Mouse (Mus musculus) embryonic facial prominence, embryonic 14.5 days (tissue): ENCODE data around the gene Hist1h2ah. TPM values are rescaled to one million over a fixed set of nuclear protein-coding genes. Genes with fewer than 3 reads are reported as not detected.

ENCODE experiments used
- ATAC-seq: fragments of 200-750 bp; cut with Nextera tagmentation; 2 replicates; pipeline ENCODE4 v1.8.0; 2017; ENCODE audit warnings: low read depth, moderate number of reproducible peaks, moderate TSS enrichment
- DNase-seq: peaks from one replicate; pipeline ENCODE4 v3.0.0-alpha.2; 2015; ENCODE audit warnings: low spot score
- H3K27ac ChIP-seq: fragments of 300-500 bp; sonication (generic); replicated peaks from 2 replicates; pipeline ENCODE4 v1.5.1; 2014; ENCODE audit warnings: low read depth, mild to moderate bottlenecking, low read length, moderate library complexity
- H3K27me3 ChIP-seq: fragments of 300-500 bp; sonication (generic); replicated peaks from 2 replicates; pipeline ENCODE4 v1.6.1; 2014; ENCODE audit warnings: low read length; ENCODE audit not compliant: control insufficient read depth, insufficient read depth
- H3K36me3 ChIP-seq: fragments of 300-500 bp; sonication (generic); 2 replicates; pipeline ENCODE4 v1.6.1; 2014; ENCODE audit warnings: low read length, mixed read lengths; ENCODE audit not compliant: control insufficient read depth, insufficient read depth
- H3K4me1 ChIP-seq: fragments of 300-500 bp; sonication (generic); 2 replicates; pipeline ENCODE4 v1.6.1; 2014; ENCODE audit warnings: antibody characterized with exemption, low read length; ENCODE audit not compliant: control insufficient read depth, insufficient read depth
- H3K4me2 ChIP-seq: fragments of 300-500 bp; sonication (generic); 2 replicates; pipeline ENCODE4 v1.6.1; 2014; ENCODE audit warnings: low read depth, mild to moderate bottlenecking, low read length, moderate library complexity, mixed read lengths
- H3K4me3 ChIP-seq: fragments of 300-500 bp; sonication (generic); 2 replicates; pipeline ENCODE4 v1.5.1; 2014; ENCODE audit warnings: low read depth, mild to moderate bottlenecking, low read length
- H3K9ac ChIP-seq: fragments of 300-500 bp; sonication (generic); 2 replicates; pipeline ENCODE4 v1.6.1; 2014; ENCODE audit warnings: low read depth, mild to moderate bottlenecking, low read length, moderate library complexity, mixed read lengths
- H3K9me3 ChIP-seq: fragments of 300-500 bp; sonication (generic); 2 replicates; pipeline ENCODE4 v1.6.1; 2016; ENCODE audit warnings: low read length; ENCODE audit not compliant: control insufficient read depth
- WGBS: fragments of 180-500 bp; shearing (Covaris S2); extraction: QIAGEN DNeasy Blood & Tissue Kit; methylation state at CpG from one replicate; pipeline ENCODE4 v1.1.7; 2014; 5-methylcytosine and 5-hydroxymethylcytosine counted together
- polyA plus RNA-seq: library from polyadenylated mRNA; unstranded; fragments of >200 nt; fragmentation: Nextera tagmentation; extraction: Ambion mirVana; gene quantifications from 2 replicates; pipeline ENCODE4 v1.2.1, GENCODE M21; 2014

Hist1h2ah gene
- polyA plus RNA-seq, 1 experiment from 2014 or later: 13.1 TPM

DNA sequence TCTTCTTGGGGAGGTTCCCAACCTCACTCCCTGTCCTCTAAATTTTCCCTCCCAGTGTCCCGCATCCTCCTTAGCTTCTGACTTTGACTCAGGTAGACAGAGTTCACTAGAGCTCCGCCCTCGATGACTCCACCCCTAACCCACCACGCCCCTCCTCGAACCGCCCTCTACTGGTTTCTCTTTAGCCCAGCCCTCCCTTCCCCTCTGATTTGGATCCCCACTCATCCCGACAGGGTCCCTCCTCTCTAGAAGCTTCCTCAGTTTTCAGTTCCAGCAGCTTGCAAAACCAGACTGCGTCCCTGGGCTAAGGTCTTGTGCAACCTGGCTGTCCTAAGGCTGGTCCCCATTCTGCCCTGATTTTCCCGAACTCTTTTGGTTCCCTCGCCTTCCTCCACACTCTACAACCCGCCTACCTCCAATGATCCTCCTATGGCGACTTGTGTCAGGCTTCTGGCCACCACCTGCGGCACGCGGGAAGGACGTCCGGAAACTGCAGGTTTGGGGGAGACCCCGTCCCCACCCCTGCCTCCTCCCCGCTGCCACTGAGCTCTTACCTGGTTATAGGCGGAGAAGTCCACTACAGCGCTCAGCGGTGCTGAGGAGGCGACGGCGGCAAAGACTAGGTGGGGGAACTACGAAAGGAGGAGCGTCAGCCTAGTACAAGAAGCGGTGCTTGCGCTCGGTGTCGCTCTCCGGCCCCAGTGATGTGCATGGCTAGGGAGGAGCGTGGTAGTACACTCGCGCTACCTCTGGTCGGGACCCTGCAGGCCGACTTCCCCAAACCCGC lies 28.8 kb downstream of the Hist1h2ah start:
- Histone ChIP-seq H3K9me3 (no peaks in the 10 kb centered on the region), H3K4me2 (peak overlapping the region; percentile 92), H3K4me1 (peaks cover 5% of the 10 kb centered on the region), H3K27me3 (peaks cover 97% of the 10 kb centered on the region), H3K27ac (no peak overlapping the region), H3K4me3 (peak overlapping the region; percentile 54), H3K9ac (peak overlapping the region; percentile 57), H3K36me3 (no peaks in the 10 kb centered on the region)
- under 1% methylated on average over 38 of the region's 38 CpGs for WGBS
- peak; percentile 92 for ATAC-seq
- peak; percentile 79 for DNase-seq

- Histone ChIP-seq H3K27me3 (peaks cover 100% of the 10 kb centered on the region), H3K9ac (peak overlapping the region; percentile 57), H3K4me1 (peaks cover 5% of the 10 kb centered on the region), H3K4me2 (peak overlapping the region; percentile 92), H3K36me3 (no peaks in the 10 kb centered on the region), H3K4me3 (peak overlapping the region; percentile 54), H3K27ac (no peak overlapping the region), H3K9me3 (no peaks in the 10 kb centered on the region)
- WGBS: under 1% methylated on average over 32 of the region's 45 CpGs
- DNase-seq (peak; percentile 75), ATAC-seq (peak; percentile 91)
These were observed 29.6 kb downstream of the Hist1h2ah start for GRCm38 (mm10) chr13:22005605-22006333.

DNA sequence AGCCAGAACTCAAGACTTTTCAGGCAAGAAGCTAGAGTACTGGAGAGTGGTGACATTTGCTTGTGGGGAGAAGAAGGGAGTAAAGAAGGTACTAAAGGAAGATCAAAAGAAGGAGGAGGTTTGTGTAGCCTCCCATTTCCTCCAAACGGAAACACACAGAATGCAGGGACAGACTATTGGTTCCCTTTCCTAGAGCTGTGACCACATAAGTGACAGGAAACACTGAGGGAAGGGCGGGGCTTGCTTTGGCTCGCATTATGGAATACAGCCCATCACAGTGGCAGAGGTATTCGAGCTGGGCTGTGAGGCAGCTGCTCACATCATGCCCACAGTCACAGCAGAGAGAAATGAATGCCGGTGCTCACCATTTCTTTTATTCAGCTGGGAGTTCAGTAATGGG lies 33.5 kb downstream of the Hist1h2ah start:
- Histone ChIP-seq H3K4me2 (no peak overlapping the region), H3K9ac (no peak overlapping the region), H3K27ac (no peak overlapping the region), H3K27me3 (peaks cover 100% of the 10 kb centered on the region), H3K4me1 (peaks cover 9% of the 10 kb centered on the region), H3K36me3 (no peaks in the 10 kb centered on the region), H3K4me3 (no peak overlapping the region), H3K9me3 (no peaks in the 10 kb centered on the region)
- DNase-seq: no peak
- WGBS: 14% methylated on average over 5 of the region's 5 CpGs
- ATAC-seq: no peak

DNA sequence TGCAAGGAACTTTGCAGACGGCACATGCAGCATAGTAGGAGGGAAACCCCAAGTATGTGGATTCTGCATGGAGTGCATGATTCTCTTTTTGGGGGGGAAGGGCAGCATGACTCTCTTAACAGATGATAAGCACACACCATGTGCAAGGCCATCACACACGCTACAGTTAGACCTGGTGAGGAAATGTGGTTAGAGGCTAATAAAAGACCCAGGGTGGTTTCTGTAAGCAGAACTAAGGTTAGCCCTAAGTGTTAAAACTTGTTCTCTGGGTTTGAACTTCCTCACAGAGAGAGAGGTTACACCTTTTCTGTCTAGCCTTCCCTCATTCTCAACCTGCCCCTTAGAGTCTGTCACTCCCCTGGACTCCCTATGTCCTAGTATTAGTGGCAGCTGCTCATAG lies 34.0 kb downstream of the Hist1h2ah start:
- H3K4me2 ChIP-seq: no peak overlapping the region
- no peak for DNase-seq
- no peak overlapping the region for H3K9ac ChIP-seq
- peaks cover 100% of the 10 kb centered on the region for H3K27me3 ChIP-seq
- 54% methylated on average over 2 of the region's 2 CpGs for WGBS
- no peak overlapping the region for H3K27ac ChIP-seq
- no peaks in the 10 kb centered on the region for H3K36me3 ChIP-seq
- H3K9me3 ChIP-seq: no peaks in the 10 kb centered on the region
- H3K4me1 ChIP-seq: peaks cover 12% of the 10 kb centered on the region
- ATAC-seq: no peak
- no peak overlapping the region for H3K4me3 ChIP-seq

- Histone ChIP-seq H3K9me3 (no peaks in the 10 kb centered on the region), H3K4me2 (no peak overlapping the region), H3K36me3 (no peaks in the 10 kb centered on the region), H3K9ac (no peak overlapping the region), H3K4me3 (no peak overlapping the region), H3K27me3 (peaks cover 100% of the 10 kb centered on the region), H3K4me1 (0 out of 2 replicates have a peak, but pooled peaks cover 12% of the 10 kb centered on the region), H3K27ac (no peak overlapping the region)
- ATAC-seq (no peak), DNase-seq (no peak)
- WGBS: 32% methylated on average over 4 of the region's 4 CpGs
These were observed 36.2 kb downstream of the Hist1h2ah start for GRCm38 (mm10) chr13:21999147-21999546.

GRCm38 (mm10) chr13:21998412-21998811 lies 37.0 kb downstream of the Hist1h2ah start:
- WGBS: 23% methylated on average over 3 of the region's 3 CpGs
- H3K9ac ChIP-seq: no peak overlapping the region
- H3K27ac ChIP-seq: no peak overlapping the region
- DNase-seq: no peak
- H3K27me3 ChIP-seq: peaks cover 98% of the 10 kb centered on the region
- no peak overlapping the region for H3K4me2 ChIP-seq
- no peaks in the 10 kb centered on the region for H3K36me3 ChIP-seq
- ATAC-seq: no peak
- H3K4me3 ChIP-seq: no peak overlapping the region
- 0 out of 2 replicates have a peak, but pooled peaks cover 12% of the 10 kb centered on the region for H3K4me1 ChIP-seq
- no peaks in the 10 kb centered on the region for H3K9me3 ChIP-seq

DNA sequence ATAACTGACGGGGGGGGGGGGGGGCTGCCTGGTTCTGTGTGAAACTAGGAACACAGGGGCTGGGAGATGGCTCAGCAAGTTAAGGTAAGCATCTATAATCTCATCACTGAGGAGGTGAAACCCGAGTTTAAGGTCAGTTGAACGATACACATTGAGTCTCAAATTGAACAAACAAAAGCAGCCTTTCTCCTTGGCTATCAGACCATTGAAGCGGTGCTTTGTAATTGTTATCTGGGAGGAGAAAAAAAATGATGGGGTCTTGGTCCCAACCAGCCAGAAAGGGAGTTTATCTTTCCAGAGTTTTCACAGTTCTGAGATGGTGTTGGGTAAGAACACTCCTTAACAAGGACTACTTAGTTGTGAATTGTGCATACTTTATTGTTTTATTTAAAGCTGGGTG lies 37.5 kb downstream of the Hist1h2ah start:
- H3K36me3 ChIP-seq: no peaks in the 10 kb centered on the region
- 7% methylated on average over 4 of the region's 4 CpGs for WGBS
- peaks cover 94% of the 10 kb centered on the region for H3K27me3 ChIP-seq
- 0 out of 2 replicates have a peak, but pooled peaks cover 12% of the 10 kb centered on the region for H3K4me1 ChIP-seq
- ATAC-seq (no peak), DNase-seq (no peak)
- H3K9me3 ChIP-seq: no peaks in the 10 kb centered on the region
- H3K4me2 ChIP-seq: no peak overlapping the region
- no peak overlapping the region for H3K27ac ChIP-seq
- H3K4me3 ChIP-seq: no peak overlapping the region
- H3K9ac ChIP-seq: no peak overlapping the region

DNA sequence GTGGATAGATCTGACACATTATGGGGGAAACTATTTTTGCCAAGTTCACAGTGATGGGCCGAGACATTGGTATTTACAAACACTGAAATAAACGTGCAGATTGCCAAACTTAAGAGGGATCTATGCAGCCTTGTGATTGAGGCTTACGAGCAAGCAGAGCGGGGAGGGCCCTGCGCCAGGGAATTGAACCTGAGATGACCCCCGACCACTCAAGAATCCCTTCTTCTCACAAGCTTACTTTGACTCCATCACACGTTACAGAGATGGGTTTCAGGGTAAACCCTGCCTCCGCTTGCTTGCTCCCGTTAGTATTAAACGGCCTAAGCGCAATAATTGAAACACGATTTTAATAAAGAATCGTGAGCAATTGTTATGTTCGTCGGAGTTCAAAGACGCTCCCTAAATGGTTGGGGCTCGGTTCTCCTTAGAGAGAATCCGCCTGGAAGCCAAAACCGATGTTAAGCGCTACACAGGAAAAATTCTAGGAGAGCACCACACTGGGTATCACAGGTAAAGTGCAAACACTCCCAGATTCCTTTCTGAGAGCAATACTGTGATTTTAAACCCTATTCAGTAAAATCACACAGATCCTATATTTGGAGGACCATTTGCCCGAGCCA lies 38.1 kb downstream of the Hist1h2ah start:
- no peaks in the 10 kb centered on the region for H3K36me3 ChIP-seq
- H3K4me2 ChIP-seq: peak overlapping the region; percentile 56
- H3K4me3 ChIP-seq: peak overlapping the region; percentile 38
- DNase-seq (no peak), ATAC-seq (no peak)
- no peaks in the 10 kb centered on the region for H3K9me3 ChIP-seq
- H3K27me3 ChIP-seq: peaks cover 89% of the 10 kb centered on the region
- 0 out of 2 replicates have a peak, but pooled peaks cover 12% of the 10 kb centered on the region for H3K4me1 ChIP-seq
- WGBS: 2% methylated on average over 21 of the region's 21 CpGs
- no peak overlapping the region for H3K9ac ChIP-seq
- H3K27ac ChIP-seq: no peak overlapping the region
